Mouse (Mus musculus) B cell, adult (primary cell): ENCODE measurements around the gene Dtx3. TPM values are rescaled to one million over a fixed set of nuclear protein-coding genes. Genes with fewer than 3 reads are reported as not detected.

Source experiments
- total RNA-seq: library from RNA; stranded (reverse); gene quantifications from 4 replicates; pipeline ENCODE4 v1.2.4, GENCODE M21; 2023; ENCODE audit not compliant: inconsistent age

The Dtx3 gene
- 65.6 to 71.2 TPM (median 67.8 TPM) in 4 replicates for total RNA-seq

GRCm38 (mm10) chr10:127195328-127196129 lies at the start of gene Dtx3:
Gene Dtx3 (minus strand): TSS chr10:127195728.

GRCm38 (mm10) chr10:127211414-127211854 lies 15.9 kb upstream of the Dtx3 start, which contains the start of gene Pip4k2c:
Gene Pip4k2c (minus strand): TSS chr10:127211585.

GRCm38 (mm10) chr10:127189651-127190381 lies 5.7 kb downstream of the Dtx3 start, which contains the start of gene Arhgef25:
Gene Arhgef25 (minus strand): TSS chr10:127190083.

DNA sequence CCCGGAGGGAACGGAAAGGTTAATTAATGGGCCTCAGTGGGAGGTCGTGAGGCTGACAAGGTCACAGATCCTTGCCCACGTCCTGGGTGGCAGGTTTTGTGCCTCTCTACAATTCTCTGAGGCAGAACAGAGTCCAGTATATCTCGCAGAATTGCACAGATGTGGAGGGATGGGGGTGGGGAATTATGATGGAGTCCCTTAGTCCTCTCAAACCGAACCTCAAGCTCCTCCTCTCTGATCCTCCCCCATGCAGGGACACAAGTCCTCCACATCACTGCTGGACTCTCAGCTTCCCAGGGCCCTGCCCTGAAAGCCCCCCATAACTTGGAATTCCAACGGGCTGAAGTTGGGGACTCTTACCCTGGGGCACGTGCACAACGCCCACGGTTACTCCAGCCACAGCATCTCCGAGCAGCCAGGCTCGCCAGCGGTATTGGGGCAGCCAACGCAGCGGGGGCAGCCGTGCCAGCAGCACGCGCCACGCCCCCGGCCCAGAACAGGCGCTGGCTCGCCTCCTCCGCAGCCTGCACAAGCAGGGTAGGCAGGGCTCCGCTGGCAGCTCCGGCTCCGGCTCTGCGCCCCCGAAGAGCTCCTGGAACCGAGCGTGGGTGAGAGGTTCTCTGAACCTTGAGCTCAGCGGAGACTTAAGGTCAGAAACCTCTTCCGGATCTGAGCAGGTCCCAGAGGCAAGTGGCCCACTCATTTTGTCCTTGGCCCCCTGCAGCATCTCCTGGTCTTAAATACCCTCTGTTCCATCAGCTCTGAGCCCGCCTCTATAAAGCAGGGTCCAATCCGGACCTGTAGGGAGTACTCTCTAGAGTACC lies 15.4 kb downstream of the Dtx3 start, which contains the start of gene Slc26a10:
Gene Slc26a10, minus strand, starts transcription at position 775 of the 824 bp plus-strand sequence.

GRCm38 (mm10) chr10:127164631-127165353 lies 30.7 kb downstream of the Dtx3 start, which contains the start of gene B4galnt1:
Gene B4galnt1 (plus strand): TSS chr10:127165225.

Other genes with a start within 250 kb of the Dtx3 start
- 52.2 to 52.6 TPM (median 52.3 TPM) in 4 replicates for gene Ctdsp2, start 217.0 kb downstream of the Dtx3 start, total RNA-seq
- gene Avil, start 195.0 kb downstream of the Dtx3 start, total RNA-seq, result 0.18 to 1.2 TPM (median 0.61 TPM) in 4 replicates
- 17.0 to 31.5 TPM (median 21.4 TPM) in 4 replicates for gene Tsfm, start 164.9 kb downstream of the Dtx3 start, total RNA-seq
- gene Mettl1, start 154.3 kb downstream of the Dtx3 start, total RNA-seq, result 17.3 to 22.6 TPM (median 21.0 TPM) in 4 replicates
- not detected in 4 replicates for gene Eef1akmt3, start 154.2 kb downstream of the Dtx3 start, total RNA-seq
- 0.42 to 1.6 TPM (median 0.77 TPM) in 4 replicates for gene Cyp27b1, start 147.5 kb downstream of the Dtx3 start, total RNA-seq
- 2.2 to 3.2 TPM (median 2.6 TPM) in 4 replicates for gene March9, start 135.5 kb downstream of the Dtx3 start, total RNA-seq
- 117 to 142 TPM (median 123 TPM) in 4 replicates for gene Cdk4, start 132.2 kb downstream of the Dtx3 start, total RNA-seq
- gene Tspan31, start 125.5 kb downstream of the Dtx3 start, total RNA-seq, result 20.7 to 26.3 TPM (median 22.6 TPM) in 4 replicates
- 94.4 to 124 TPM (median 104 TPM) in 4 replicates for gene Agap2, start 120.4 kb downstream of the Dtx3 start, total RNA-seq
- 82.4 to 86.0 TPM (median 83.5 TPM) in 4 replicates for gene Os9, start 74.6 kb downstream of the Dtx3 start, total RNA-seq
- gene B4galnt1, start 30.5 kb downstream of the Dtx3 start, total RNA-seq, result 441 to 475 TPM (median 457 TPM) in 4 replicates
- not detected in 4 replicates for gene Slc26a10, start 15.1 kb downstream of the Dtx3 start, total RNA-seq
- 0.51 TPM in 1 of 4 replicates, not detected in the others for gene Arhgef25, start 5.6 kb downstream of the Dtx3 start, total RNA-seq
- gene Pip4k2c, start 15.9 kb upstream of the Dtx3 start, total RNA-seq, result 54.6 to 62.2 TPM (median 61.4 TPM) in 4 replicates
- gene Kif5a, start 67.6 kb upstream of the Dtx3 start, total RNA-seq, result 0.29 to 0.54 TPM (median 0.32 TPM) in 3 of 4 replicates, not detected in the other
- 98.5 to 110 TPM (median 104 TPM) in 4 replicates for gene Dctn2, start 70.6 kb upstream of the Dtx3 start, total RNA-seq
- 110 to 114 TPM (median 112 TPM) in 4 replicates for gene Mbd6, start 93.3 kb upstream of the Dtx3 start, total RNA-seq
- 50.8 to 76.3 TPM (median 70.5 TPM) in 4 replicates for gene Mars, start 116.1 kb upstream of the Dtx3 start, total RNA-seq
- gene Arhgap9, start 126.2 kb upstream of the Dtx3 start, total RNA-seq, result 100 to 111 TPM (median 107 TPM) in 4 replicates
- gene Gli1, start 146.2 kb upstream of the Dtx3 start, total RNA-seq, result 0.13 TPM in 1 of 4 replicates, not detected in the others
- not detected in 4 replicates for gene Inhbe, start 158.7 kb upstream of the Dtx3 start, total RNA-seq
- not detected in 4 replicates for gene Inhbc, start 174.7 kb upstream of the Dtx3 start, total RNA-seq
- gene R3hdm2, start 184.6 kb upstream of the Dtx3 start, total RNA-seq, result 115 to 122 TPM (median 119 TPM) in 4 replicates